Mouse (Mus musculus): ENCODE results near the gene Mtfr1l. TPM values are rescaled to one million over a fixed set of nuclear protein-coding genes. Genes with fewer than 3 reads are reported as not detected.
"Not testable (repeated sequence)": the region's sequence is repeated elsewhere in the genome, so short reads cannot be mapped to it uniquely, and the experiment has no call there.

Mtfr1l gene
- total RNA-seq, 2 experiments from 2014 or later, result 120 to 122 TPM

- no peak for DNase-seq
Observed at GRCm38 (mm10) chr4:134515614-134516013, 19.6 kb downstream of the Mtfr1l start.

- DNase-seq, result no peak
Observed at GRCm38 (mm10) chr4:134514309-134514930, 20.8 kb downstream of the Mtfr1l start.

GRCm38 (mm10) chr4:134512798-134513197, 22.4 kb downstream of the Mtfr1l start:
- DNase-seq, result peak; percentile 59

- DNase-seq, result no peak
Observed at GRCm38 (mm10) chr4:134511730-134512129, 23.5 kb downstream of the Mtfr1l start.

GRCm38 (mm10) chr4:134510845-134511411, 24.3 kb downstream of the Mtfr1l start, which contains the start of gene Aunip:
Aunip (plus strand) TSS chr4:134510999.
- peak; percentile 83 for DNase-seq

- DNase-seq, result no peak
Observed at GRCm38 (mm10) chr4:134510396-134510795, 24.8 kb downstream of the Mtfr1l start.

GRCm38 (mm10) chr4:134506713-134507112, 28.5 kb downstream of the Mtfr1l start:
- DNase-seq, result no peak

- DNase-seq, result no peak
Observed at GRCm38 (mm10) chr4:134505966-134506594, 29.1 kb downstream of the Mtfr1l start.

GRCm38 (mm10) chr4:134505303-134505789, 29.8 kb downstream of the Mtfr1l start:
- no peak for DNase-seq

- DNase-seq, result no peak
Observed at GRCm38 (mm10) chr4:134503686-134504357, 31.4 kb downstream of the Mtfr1l start.

- no peak for DNase-seq
Observed at GRCm38 (mm10) chr4:134501095-134501494, 34.1 kb downstream of the Mtfr1l start.

GRCm38 (mm10) chr4:134498983-134499382, 36.2 kb downstream of the Mtfr1l start:
- DNase-seq, result not testable (repeated sequence)

- no peak for DNase-seq
Observed at GRCm38 (mm10) chr4:134497986-134498731, 37.0 kb downstream of the Mtfr1l start.

GRCm38 (mm10) chr4:134497223-134497622, 38.0 kb downstream of the Mtfr1l start:
- DNase-seq, result no peak

GRCm38 (mm10) chr4:134496595-134497210, 38.5 kb downstream of the Mtfr1l start, which contains the start of gene Paqr7:
Paqr7 (plus strand) TSS chr4:134496697.
- peak; percentile 78 for DNase-seq

- DNase-seq, result no peak
Observed at GRCm38 (mm10) chr4:134495546-134495923, 39.7 kb downstream of the Mtfr1l start.

- no peak for DNase-seq
Observed at GRCm38 (mm10) chr4:134494780-134495545, 40.2 kb downstream of the Mtfr1l start.

GRCm38 (mm10) chr4:134494161-134494560, 41.0 kb downstream of the Mtfr1l start:
- DNase-seq, result not testable (repeated sequence)

- no peak for DNase-seq
Observed at GRCm38 (mm10) chr4:134491716-134492115, 43.5 kb downstream of the Mtfr1l start.

- no peak for DNase-seq
Observed at GRCm38 (mm10) chr4:134489986-134490665, 45.1 kb downstream of the Mtfr1l start.

All from gastrocnemius, postnatal 25 days (tissue).